Mouse (Mus musculus): ENCODE measurements around the gene Ep400.

Gene Ep400

DNA sequence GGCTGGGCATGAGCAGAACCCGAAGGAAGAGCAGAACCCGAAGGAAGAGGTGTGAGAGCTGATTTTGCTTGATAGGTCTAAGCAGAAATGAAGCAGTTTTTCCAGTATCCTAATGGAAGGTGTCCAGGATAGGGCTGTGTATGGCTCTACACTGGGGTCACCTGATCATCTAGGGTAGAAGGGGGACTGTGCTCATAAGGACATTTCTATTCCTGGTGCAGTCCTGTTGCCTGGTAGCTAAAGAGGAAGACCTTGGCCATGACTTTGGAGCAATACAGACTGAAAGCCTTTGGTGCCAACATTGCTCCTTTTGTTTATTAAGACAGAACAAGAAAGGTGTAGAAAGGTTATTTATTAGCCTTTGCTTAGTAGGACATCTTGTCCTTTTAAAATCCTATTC is 106.5 kb downstream of the Ep400 start:
- no peak for DNase-seq

DNA sequence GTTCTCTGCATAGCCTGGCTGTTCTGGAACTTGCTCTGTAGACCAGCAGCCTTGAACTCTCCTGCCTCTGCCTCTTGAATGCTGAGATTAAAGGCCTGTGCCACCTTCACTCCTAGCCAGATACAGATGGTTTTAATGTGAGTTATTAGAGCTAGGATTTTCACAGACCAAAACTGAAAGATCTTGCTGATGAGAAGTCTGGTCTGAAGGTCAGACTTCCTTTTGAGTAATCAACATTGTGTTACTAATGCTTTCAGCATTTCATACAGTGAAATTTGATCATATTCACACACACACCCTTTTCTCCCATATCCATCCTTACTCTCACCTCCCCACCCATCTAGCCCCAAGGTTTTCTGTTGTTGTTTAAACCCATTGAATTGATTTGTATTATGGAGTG is 110.8 kb downstream of the Ep400 start:
- DNase-seq: no peak

DNA sequence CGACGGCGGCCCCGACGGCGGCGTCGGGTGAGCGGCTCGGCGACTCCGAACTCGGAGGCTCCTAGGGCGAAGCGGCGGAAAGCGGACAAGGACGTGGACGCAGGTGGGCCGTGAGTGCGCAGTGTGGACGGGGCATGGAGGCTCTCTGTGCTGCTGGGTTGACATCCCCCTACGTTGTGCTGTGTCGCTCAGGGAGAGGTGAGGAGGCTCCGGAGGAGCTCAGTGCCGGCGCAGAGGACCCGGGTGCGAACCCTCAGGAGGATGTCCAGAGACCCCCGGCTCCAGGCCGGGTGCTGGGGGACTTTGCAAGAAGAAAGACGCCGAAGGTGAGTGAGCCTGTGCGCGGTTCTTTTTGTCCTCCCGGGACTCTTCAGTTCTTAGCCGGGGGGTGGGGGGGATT is 116.8 kb downstream of the Ep400 start:
- DNase-seq: no peak

DNA sequence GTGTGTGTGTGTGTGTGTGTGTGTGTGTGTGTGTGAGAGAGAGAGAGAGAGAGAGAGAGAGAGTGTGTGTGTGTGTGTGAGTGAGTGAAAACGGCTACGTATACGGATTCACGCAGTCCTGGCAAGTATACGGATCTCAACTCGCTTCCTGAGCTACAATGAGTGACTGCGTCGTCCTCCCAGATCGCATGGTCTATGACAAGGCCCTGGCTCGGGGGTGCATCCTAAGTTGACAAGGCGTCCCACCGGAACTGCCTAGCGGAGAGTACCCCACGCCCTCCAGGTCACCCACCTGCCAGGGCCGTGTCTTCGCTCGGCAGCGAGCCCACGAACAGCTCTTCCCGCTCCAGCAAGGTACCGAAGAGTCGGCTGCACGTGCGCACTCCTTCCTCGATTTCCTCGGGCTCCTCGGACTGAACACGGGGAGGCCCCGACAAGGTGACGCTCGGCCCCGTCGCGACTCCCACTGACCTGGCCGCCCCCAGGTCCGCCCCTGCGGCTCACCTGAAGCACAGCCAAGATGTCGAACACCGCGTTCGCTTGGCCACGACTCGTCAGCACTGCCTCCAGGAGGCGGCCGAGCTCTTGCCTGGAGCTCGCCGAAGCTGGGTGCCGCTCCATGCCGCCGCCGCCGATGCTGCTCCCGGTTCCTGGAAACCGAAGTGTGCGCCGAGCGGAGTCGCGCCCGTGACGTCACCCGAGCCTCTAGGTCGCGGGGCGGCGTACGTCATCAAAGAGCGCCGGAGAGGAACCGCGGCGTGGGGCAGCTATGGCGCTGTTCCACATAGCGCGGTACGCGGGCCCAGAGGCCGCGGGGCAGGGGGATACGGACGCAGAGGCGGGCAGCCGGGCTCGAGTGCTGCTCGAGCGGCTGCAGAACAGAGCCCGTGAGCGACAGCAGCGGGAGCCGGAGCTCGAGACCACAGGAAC is 117.5 kb downstream of the Ep400 start, which contains the start of the genes Noc4l and Ddx51:
Gene Noc4l, minus strand, starts transcription at position 699 of the 930 bp plus-strand sequence.
Gene Ddx51, plus strand, starts transcription at position 733 of the 930 bp plus-strand sequence.
- DNase-seq: peak; percentile 88 to 93

DNA sequence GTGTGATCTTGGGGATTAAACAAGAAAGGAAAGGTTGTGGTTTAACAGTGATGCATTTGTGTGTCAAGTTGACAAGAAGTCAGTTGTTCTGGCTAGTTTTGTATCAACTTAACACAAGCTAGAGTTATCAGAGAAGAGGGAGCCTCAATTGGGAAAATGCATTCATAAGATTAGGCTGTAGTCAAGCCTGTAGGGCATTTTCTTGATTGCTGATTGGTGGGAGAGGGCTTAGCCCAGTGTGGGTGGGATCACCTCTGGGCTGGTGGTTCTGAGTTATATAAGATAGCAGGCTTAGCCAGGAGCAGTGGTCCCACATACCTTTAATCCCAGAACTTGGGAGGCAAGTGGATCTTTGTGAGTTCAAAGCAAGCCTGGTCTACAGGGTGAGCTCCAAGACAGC is 124.1 kb downstream of the Ep400 start:
- no peak for DNase-seq

DNA sequence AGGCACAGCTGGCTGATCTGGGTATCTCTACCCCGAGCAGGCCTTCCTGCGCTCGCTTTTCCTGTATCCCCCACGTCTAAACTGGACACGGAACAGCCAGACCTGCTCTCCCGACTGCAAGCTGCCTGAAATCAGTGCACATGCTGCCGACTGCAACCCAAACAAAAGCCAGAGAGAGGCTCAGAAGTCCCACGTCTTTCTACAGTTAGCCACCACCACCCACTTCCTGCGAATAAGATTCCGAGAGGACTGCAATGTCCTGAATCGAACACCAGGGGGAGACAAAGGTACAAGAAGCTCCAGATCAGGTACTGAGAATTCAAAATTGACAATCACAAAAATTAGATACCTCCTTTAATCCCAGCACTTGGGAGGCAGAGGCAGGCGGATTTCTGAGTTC is 131.1 kb downstream of the Ep400 start:
- peak; percentile 47 to 77 for DNase-seq

DNA sequence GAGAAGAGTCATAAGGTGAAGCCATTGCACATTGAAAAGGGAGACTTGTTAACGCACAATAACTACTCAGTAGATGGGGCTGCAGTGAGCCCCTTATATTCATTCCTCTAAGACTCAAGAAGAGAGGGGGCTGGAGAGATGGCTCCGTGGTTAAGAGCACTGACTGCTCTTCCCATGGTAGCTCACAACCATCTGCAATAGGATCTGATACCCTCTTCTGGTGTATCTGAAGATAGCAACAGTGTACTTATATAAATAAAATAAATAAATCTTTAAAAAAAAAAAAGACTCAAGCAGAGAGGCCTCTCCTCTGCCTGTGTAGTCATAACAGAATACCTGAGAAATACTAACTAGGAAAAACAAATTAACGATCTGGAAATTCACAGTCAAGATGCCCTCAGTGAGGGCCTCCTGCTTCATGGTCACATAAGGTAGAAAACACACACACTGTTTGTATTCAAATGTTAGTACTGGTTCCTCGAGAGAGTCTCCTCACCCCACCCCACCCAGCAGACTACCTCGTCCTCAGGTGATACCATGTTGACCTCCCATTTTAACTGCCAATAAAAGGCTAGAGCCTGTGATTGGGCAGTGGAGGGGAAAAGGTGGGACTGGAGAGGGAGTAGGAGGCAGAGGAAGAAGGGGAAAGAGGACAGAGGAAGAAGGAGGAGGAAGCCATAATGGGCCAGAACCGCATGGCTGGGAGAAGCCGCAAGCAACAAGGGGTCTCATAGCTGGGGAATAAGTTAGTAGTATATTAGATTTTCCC is 132.0 kb downstream of the Ep400 start:
- no peak for DNase-seq

DNA sequence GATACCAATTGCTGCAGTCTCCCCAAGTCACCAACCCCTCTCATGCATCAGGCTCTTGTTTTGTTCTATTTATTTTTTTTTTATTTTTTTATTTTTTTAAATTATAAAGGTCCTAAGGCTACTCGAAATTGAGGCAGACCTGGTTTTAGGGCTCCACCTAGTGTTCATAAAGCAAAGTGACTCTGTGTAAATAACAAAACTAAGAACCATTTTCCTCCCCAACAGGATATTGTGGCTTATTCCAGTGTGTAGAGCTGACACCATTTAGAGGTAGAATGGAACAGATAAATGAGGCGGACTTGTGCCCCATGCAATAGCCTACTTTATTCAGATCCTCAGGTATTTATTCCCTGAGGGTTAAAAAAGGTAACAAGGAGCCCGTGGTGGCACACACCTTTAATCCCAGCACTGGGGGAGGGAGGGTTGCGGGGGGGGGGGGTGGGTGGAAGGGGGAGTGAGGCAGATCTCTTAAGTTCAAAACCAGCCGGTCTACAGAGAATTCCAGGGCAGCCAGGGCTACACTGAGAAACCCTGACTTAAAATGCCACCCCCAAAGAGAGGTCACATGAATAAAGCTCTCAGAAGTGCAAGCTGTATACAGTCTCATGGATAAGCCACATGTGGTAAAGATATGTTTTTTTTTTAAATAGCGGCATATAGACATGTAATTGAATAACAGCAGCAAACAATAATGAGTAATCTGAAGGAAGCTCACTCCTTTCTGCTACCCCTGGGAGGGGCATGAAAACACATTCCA is 134.4 kb downstream of the Ep400 start:
- peak in 1 of 2 experiments; percentile 27 for DNase-seq

DNA sequence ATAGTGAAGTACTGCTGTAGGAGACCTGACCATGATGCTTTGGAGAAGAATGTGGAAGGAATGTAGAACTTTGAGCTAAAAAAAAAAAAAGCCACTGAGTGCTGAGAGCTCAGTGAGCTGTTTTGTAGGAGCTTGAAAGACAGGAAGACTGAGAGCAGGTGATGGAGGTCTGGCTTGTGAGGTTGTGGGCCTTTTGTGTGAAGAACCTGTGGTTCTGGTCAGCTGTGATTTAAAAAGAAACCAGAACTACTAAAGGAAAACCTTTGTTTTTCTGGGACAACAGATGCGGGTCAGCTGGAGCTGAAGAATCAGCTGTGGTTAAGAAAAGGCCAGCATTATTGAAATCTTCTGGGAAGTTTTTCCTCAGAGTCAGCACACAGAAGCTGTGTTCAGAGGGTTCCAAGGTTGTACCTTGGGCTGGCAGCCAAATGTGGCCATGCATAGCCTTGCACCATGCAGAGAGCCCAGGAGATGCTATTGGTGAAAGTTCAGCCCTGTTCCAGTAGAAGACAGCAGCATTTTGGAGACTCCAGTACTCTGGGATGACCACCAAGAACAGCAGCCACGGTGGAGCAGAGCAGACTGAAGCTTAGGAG is 140.9 kb downstream of the Ep400 start:
- peak; percentile 77 to 80 for DNase-seq

DNA sequence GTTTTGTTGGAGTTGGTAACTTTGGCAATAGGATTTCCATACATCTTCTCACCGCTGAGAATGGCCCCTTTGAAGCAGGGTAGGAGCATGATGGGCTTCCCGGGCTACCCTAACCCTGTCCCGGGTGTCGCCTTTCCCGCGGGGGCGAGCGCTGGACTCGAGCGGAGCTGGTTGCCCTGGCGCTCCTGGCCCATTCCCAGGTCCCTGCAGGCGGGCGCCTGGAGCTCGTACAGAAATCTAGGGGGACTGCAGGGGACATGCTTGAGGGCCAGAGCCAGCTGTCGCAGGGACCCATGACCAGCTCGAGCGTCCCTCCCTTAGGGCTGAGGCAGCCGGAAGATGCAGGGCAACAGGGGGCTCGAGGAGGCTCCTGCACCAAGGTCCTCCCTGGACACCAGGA is 142.4 kb downstream of the Ep400 start:
- no peak for DNase-seq

DNA sequence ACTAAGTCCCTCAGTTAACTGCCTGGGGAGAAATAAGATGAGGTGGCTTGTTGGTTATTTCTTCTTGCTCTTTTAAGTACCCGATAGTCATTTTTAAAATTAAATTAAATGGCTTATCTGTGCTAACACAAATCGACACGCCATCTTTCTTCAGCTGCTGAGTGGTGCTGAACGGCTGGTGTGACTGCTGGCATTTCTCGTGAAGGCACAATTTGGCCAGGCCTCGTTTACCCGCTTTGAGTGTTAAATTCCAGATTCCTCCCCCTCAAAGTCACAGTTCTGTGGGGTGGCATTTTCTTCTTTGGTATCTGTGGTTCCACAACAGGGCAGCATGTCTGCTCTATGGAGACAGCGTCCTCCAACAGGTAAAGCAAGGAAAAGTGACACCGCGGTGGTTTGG is 143.2 kb downstream of the Ep400 start:
- DNase-seq: no peak

DNA sequence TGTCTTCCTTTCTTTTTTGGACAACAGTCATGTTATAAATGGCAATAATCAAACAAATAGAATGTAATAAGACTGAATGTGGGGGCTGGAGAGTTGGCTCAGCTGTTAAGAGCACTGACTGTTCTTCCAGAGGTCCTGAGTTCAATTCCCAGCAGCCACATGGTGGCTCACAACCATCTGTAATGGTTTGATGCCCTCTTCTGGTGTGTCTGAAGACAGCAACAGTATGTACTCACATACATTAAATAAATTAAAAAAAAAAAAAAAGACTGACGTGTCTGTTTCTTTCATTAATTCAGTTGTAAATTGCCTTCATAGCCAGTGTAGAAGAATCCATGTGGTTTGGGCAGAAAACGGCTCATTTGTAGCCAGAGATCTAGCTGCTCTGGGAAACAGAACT is 146.2 kb downstream of the Ep400 start:
- no peak for DNase-seq

DNA sequence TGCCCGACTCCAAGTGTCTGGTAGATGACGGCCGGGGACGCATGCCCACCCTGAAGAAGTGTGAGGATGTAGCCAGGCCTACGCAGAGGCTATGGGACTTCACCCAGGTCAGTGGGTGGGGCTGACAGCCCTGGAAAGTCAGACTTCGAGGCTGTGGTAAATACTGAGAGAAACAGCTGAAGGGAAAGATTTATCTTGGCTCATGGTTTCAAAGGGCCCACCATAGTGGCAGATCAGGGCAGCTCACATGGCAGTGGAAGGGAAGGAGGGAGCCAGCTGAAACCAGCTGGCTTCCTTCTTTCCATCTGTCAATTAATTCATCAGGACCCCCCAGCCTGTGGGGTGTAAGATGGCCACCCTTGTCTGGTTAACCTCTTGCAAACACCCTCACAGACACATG is 151.3 kb downstream of the Ep400 start:
- no peak for DNase-seq
